Mouse (Mus musculus): ENCODE data around the gene Dusp2.

The Dusp2 gene

GRCm38 (mm10) chr2:127363282-127363652 is 27.3 kb downstream of the Dusp2 start:
- ATAC-seq (ENCODE audit: insufficient number of reproducible peaks, low FRiP score, low TSS enrichment), result no peak

DNA sequence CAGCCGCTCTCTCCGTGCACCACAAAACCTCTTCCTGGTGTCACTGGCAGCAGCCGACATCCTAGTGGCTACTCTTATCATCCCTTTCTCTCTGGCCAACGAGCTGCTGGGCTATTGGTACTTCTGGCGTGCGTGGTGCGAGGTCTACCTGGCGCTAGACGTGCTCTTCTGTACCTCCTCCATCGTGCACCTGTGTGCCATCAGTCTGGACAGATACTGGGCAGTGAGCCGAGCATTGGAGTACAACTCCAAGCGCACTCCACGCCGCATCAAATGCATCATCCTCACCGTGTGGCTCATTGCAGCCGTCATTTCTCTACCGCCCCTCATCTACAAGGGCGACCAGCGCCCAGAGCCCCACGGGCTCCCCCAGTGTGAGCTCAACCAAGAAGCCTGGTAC is 27.7 kb downstream of the Dusp2 start:
- ATAC-seq (ENCODE audit: insufficient number of reproducible peaks, low FRiP score, low TSS enrichment), result no peak

DNA sequence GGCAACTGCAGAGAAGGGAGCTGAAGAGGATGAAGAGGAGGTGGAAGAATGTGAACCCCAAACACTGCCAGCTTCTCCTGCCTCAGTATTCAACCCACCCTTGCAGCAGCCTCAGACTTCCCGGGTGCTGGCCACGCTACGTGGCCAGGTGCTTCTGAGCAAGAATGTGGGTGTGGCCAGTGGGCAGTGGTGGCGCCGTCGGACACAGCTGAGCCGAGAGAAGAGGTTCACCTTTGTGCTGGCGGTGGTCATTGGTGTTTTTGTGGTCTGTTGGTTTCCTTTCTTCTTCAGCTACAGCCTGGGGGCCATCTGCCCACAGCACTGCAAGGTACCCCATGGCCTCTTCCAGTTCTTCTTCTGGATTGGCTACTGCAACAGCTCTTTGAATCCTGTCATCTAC is 28.5 kb downstream of the Dusp2 start:
- ATAC-seq (ENCODE audit: insufficient number of reproducible peaks, low FRiP score, low TSS enrichment), result no peak

DNA sequence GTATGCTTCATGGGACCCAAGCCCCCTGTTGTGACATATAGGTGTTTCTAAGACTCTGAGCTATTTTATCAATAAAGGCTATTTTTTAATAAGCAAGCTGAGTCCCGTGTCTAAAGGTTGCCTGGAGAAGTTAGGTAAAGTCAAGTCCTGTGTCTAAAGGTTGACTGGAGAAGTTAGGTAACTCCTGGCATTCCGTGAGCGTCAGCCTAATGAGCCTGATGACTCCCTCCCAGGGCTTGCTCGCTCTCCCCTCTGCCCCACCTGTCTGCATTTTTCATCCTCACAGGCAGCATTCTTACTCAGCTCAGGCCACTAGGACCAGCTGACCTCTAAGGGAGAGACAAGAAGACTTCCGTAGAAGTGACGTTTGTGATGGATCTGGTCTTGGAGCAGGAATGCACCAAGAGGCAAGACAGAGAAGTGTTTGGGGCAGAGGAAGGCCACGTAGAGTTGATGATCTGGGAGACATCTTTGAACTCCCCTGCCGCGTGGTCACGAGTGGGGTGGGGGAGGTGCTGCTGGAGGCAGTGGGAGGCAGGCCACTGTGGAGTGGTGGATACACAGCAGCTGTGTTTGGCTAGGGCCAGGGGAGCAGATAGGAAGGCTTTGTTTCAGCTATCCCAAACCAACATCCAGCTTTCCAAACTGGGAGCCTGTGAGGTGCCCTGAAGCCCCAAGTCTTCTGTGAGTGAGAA is 31.3 kb downstream of the Dusp2 start:
- ATAC-seq (ENCODE audit: insufficient number of reproducible peaks, low FRiP score, low TSS enrichment), result no peak

DNA sequence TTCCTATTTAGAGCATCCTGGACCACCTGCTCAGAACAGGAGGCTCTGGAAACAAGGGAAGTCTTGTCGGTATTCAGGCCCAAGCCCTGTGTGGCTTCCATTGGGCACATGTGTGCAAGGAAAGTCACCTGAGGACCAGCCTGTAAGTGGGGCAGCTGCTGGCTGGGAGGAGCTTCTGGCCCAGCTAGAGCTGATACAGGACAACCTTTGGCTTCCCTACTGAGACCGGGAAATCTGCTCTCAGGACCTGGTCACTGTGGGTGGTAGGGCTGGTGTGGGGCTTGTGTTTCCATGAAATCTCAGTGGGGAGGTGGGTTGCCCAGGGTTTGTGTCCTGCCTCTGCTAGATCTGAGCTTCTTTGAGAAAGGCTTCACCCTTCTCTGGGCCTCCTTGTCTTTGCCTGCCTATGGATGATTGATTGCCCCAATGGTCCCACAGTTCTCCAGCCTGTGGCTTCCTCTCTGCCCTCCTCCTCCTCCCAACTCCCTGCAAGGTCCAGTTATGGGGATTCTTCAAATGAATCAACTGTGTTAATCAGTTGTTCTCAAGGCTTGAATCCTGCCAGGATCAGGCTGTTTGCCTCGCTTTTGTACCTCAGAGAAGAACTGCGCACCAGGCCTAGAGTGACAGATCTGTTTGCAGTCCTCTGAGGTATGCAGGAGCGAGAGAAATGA is 33.9 kb downstream of the Dusp2 start:
- ATAC-seq (ENCODE audit: insufficient number of reproducible peaks, low FRiP score, low TSS enrichment), result no peak

GRCm38 (mm10) chr2:127370561-127371483 is 34.9 kb downstream of the Dusp2 start:
- ATAC-seq (ENCODE audit: insufficient number of reproducible peaks, low FRiP score, low TSS enrichment), result no peak

DNA sequence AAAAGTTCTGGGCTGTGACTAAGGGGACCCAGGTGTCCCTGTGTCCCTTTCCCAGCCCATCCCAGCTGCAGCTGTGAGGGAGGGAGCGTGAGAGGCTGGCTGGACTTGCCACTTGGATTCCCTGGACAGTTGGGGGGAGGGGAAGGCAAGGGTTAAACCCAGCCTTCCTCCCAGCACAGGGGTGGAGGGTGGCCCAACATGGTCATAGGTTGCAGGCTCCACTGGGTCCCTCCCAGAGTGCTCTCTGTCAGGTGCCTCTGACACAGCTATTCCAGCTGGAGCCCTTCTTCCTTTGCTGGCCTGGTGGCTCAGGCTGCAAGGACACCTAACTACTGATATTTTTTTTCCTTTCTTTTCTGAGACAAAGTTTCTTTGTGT is 35.5 kb downstream of the Dusp2 start:
- ATAC-seq (ENCODE audit: insufficient number of reproducible peaks, low FRiP score, low TSS enrichment), result no peak

DNA sequence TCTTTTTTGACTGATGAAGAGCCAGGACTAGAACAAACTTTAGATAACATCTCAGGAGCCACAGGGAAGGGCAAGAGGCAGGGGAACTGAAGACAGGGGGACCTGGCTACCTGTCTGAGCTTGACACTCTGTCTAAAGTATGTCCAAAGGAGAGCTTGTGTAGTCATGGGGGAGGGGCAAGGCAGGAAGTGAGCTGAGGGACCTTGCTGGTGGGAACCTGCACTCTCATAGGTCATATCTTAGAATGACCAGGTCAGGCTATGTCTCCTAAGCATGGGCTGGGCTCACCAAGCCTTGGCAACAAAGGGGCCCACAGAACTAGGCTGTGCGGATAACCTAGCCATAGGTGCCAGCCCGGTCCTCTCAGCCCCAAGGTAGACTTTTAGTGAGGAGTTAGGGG is 36.1 kb downstream of the Dusp2 start:
- ATAC-seq (ENCODE audit: insufficient number of reproducible peaks, low FRiP score, low TSS enrichment), result no peak

DNA sequence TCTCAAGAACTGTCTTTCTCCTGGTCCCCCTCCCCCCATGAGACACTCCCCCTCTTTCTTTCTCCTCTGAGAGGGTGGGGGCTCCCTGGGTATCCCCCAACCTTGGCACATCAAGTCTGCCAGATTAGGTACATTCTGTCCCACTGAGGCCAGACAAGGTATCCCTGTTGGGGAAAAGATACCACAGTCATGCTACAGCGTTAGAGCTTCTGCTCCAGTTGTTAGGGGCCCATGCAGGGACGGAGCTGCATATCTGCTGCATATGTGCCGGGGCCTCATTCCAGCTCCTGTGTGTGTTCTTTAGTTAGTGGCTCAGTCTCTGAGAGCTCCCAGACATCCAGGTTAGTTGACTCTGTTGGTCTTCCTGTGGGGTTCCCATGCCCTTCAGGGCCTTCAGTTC is 38.2 kb downstream of the Dusp2 start:
- ATAC-seq (ENCODE audit: insufficient number of reproducible peaks, low FRiP score, low TSS enrichment), result no peak

DNA sequence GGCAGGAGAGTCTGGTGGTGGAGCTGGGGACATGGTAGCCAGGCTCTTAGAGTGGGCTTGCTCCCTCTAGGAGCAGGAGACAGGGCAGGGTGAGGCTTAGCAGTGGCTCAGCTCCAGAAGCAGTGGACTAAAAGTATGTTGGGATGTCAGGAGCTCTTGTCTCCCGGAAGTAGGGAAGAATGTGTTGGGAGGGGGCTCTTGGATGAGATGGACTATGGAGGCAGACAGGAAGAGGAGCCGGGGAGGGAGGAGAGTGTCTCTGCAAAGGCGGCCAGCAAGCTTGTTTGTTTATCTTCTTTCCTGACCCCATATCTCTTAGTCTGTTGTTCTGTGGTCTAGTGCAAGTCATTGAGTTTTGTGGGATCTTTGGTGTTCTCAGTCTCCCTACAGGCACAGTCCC is 39.1 kb downstream of the Dusp2 start:
- ATAC-seq (ENCODE audit: insufficient number of reproducible peaks, low FRiP score, low TSS enrichment), result no peak

GRCm38 (mm10) chr2:127375759-127376341 is 39.9 kb downstream of the Dusp2 start:
- ATAC-seq (ENCODE audit: insufficient number of reproducible peaks, low FRiP score, low TSS enrichment), result no peak

DNA sequence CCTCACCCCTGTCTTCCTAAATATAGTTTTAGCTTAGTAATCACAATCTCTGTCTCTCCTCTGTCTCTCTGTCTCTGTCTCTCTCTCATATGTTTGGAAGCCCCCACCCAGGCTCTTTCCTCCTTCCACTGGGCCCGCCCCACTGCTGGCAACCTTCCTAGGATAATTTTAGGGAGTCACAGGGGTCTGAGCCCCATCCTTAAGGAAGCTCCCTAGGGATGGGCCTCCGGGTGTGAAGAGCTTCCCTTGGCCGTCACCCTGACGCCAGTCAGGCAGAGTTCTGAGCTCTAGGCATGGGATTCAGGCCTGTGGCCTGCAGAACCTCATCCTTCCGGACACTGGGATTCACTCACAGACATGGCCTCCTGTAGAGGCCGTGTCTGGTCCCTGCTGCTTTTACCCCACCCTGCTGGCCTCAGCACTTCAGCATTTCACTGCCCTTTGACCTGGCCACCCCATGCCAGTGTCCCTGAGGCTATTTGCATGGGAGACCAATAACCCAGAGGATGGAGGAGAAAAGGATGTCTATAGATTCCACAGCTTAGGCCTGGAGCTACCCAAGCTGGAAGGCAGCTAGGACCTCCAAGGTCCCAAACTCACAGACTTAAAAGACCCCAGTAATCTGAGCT is 40.6 kb downstream of the Dusp2 start:
- no peak for ATAC-seq (ENCODE audit: insufficient number of reproducible peaks, low FRiP score, low TSS enrichment)

DNA sequence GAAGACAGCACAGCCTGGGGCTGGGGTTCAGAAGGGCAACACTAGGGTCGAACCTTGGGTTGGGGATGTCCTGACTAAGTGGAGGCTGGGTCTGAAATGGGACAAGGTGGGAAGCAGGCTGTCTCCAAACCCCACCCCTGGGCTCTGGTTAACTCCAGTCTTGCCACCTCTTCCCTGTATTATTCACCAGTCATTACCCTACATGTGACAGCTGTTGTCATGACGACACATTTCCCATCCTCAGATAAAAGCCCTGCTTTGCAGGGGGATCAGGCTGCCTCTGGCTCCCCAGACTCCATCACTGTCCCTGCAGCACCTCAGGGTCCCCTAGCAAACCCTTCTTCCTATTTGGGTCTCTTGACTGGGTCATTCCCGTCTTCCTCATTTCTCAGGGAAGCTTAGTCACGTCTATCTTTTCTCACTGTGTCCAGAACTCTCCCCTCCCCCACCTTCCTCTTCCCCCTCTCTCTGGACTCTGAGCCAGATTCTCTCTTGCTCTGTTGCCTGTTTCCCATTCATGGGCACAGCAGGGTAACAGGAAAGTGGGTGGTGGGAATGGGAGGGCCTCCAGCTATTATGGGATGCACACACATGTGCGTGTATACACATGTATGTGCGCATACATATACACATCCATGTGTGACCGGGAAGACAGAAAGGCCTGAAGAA is 42.1 kb downstream of the Dusp2 start:
- no peak for ATAC-seq (ENCODE audit: insufficient number of reproducible peaks, low FRiP score, low TSS enrichment)

DNA sequence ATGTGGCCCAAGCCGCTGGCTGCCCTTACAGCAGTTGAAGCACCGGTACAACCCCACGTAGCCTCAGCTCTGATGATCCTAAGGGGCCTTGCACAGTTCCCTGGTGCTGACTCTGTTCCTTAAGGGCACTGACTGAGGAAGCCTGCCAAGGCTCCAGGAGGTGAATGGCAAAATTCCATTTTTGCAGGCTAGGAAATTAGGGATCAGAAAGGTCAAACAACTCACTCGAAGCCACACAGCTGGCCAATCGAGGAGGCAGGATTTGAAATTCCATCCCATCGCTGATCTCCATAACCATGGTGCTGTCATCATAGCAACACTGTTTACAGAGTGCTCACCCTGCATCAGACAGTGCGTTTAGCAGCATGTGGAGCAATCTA is 42.6 kb downstream of the Dusp2 start:
- ATAC-seq (ENCODE audit: insufficient number of reproducible peaks, low FRiP score, low TSS enrichment), result no peak

DNA sequence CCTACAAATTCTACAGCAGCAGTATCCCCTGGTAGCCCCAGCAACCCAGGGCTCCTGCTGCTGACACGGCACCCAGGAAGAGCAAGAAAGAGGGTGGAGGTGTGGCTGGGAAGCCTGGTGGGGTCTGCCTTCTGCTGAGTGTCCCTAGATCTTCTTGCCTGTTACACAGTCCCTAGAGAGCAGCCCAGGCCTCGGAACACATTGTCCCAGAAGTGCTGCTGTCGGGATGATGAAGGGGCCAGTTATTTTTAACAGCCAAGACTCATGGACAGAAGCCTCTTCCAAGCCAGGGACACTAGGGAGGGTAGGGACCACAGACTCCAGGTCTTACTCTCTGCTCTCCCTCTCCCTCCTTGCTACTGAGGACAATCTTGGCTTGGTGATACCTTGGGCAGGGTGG is 43.3 kb downstream of the Dusp2 start:
- no peak for ATAC-seq (ENCODE audit: insufficient number of reproducible peaks, low FRiP score, low TSS enrichment)

DNA sequence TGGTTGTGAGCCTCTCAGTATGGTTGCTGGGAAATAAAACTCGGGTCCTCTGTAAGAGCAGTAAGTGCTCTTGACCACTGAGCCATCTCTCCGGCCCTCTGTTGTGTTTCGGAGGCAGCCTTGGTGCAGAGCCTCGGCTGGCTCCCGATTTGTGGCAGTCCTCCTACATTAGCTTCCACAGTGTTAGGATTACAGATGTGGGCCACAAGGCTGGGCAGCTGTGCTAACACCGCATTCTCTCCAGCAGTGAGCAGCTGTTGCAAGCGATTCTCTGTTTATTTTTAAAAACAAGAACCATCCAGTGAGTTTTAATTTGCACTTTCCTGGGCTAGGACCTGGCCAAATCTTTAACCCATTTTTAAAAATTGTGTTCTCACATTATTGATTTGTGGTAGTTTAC is 47.9 kb downstream of the Dusp2 start:
- no peak for ATAC-seq (ENCODE audit: insufficient number of reproducible peaks, low FRiP score, low TSS enrichment)

DNA sequence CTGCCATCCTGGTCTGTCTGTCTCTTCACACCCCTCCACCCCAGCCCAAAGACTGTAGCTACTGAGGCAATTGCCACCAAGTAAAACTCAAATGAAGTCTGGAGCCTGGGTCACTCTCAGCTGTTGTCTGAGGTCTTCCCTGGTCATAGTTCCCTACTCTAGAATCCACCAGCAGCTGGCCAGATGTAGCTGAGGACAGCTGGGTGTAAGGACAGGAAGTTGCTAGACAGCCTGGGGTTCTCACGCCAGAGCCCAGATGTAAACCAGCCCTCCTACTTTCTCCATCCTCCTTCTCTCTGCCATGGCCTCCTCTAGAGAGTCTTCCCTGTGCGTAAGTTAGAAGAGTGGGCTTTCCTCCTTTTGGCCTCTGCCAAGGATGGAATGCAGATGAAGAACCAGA is 51.6 kb downstream of the Dusp2 start:
- no peak for ATAC-seq (ENCODE audit: insufficient number of reproducible peaks, low FRiP score, low TSS enrichment)
